Mouse (Mus musculus): ENCODE results near the gene Wasf2. TPM values are rescaled to one million over a fixed set of nuclear protein-coding genes. Genes with fewer than 3 reads are reported as not detected.

The Wasf2 gene
- polyA plus RNA-seq, 1 experiment from 2014 or later, result 72.8 TPM

DNA sequence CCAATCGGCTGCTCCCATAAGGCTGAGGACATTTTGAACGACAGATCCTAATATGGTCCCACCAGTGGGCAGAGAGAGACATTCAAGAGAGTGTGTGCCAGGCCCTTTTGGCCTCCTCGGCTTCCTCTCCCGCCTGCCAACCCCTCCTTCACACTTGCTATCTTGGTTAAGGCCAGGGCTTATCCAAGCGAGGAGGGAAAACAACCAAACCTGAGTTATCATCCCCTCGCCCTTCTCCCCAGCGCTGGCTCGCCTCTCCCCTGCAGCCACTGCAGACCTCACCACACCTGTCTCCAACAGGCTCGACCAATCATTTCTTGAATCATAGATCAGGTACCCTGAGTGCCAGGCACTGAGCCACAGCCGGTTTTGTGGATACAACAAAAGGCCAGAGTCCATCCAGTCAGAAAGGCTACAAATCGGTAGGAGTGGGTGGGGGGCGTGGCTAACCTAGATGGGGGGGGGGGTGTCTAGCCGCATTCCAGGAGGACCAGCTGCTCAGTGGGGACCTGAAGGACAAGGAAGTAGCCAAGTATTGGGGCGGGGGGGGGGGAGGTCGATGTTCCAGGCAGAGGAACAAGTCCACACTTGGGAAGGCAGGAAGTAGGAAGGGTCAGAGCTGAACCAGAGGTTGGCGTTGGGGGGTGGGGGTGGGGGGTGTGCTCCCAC lies 26.6 kb upstream of the Wasf2 start:
- Histone ChIP-seq H3K4me2 (peak overlapping the region; percentile 24; the same call in 1 of the 2 replicates), H3K9ac (peak overlapping the region; percentile 28; the same call in 1 of the 2 replicates), H3K27me3 (no peaks in the 10 kb centered on the region), H3K36me3 (no peaks in the 10 kb centered on the region), H3K27ac (peak overlapping the region; percentile 70), H3K4me3 (no peak overlapping the region), H3K4me1 (replicated peaks) (peaks cover 35% of the 10 kb centered on the region), H3K9me3 (replicated peaks) (no peaks in the 10 kb centered on the region)
- 18% methylated on average over 16 of the region's 16 CpGs for WGBS
- ATAC-seq (replicated peaks; ENCODE audit: insufficient number of reproducible peaks, insufficient read depth, low FRiP score, low read depth), result peak; percentile 29

DNA sequence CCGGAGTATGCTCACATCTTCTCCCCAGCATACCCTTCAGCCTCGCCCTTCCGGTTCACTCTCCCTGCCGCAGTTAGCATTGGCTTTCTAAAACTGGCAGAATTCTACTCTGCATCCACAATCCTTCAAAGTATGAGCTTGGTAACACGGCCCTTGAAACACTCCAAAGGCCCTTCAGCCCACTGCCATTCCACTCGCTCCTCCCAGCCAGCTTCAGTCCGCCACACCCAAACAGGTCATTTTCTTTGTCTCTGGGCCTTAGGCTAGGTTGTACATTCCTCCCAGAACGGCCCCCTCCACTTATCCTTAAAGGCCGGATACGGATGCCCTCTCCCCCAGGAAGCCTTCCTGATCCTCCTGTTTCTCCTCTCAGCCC lies 26.1 kb upstream of the Wasf2 start:
- Histone ChIP-seq H3K27ac (peak overlapping the region; percentile 70), H3K9me3 (replicated peaks) (no peaks in the 10 kb centered on the region), H3K4me1 (replicated peaks) (peaks cover 39% of the 10 kb centered on the region), H3K9ac (no peak overlapping the region), H3K36me3 (no peaks in the 10 kb centered on the region), H3K4me2 (peak overlapping the region; percentile 24; the same call in 1 of the 2 replicates), H3K4me3 (no peak overlapping the region), H3K27me3 (no peaks in the 10 kb centered on the region)
- ATAC-seq (replicated peaks; ENCODE audit: insufficient number of reproducible peaks, insufficient read depth, low FRiP score, low read depth), result 0 out of 2 replicates have a peak, but pooled peaks have one; percentile 11
- 31% methylated on average over 10 of the region's 10 CpGs for WGBS

DNA sequence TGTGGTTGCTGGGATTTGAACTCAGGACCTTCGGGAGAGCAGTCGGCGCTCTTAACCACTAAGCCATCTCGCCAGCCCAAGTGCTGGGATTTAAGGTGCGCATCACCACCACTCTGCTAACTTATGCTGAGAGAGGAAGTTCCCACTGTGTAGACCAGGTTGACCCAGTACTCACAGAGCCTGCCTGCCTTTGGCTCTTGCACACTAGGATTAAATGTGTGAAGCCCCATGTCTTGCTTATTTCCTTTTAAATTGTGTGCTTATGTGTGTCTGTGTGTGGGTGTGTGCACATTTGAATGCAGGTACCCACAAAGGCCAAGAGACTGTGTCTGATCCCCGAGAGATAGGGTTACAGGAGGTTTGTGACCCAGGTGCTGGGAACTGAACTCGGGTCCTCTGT lies 23.6 kb upstream of the Wasf2 start:
- no peak overlapping the region for H3K4me3 ChIP-seq
- H3K4me1 ChIP-seq (replicated peaks), result peaks cover 38% of the 10 kb centered on the region
- no peak overlapping the region for H3K4me2 ChIP-seq
- H3K9me3 ChIP-seq (replicated peaks), result no peaks in the 10 kb centered on the region
- H3K36me3 ChIP-seq, result no peaks in the 10 kb centered on the region
- H3K27ac ChIP-seq, result no peak overlapping the region
- ATAC-seq (replicated peaks; ENCODE audit: insufficient number of reproducible peaks, insufficient read depth, low FRiP score, low read depth), result no peak
- H3K27me3 ChIP-seq, result no peaks in the 10 kb centered on the region
- 92% methylated on average over 7 of the region's 7 CpGs for WGBS
- H3K9ac ChIP-seq, result no peak overlapping the region

DNA sequence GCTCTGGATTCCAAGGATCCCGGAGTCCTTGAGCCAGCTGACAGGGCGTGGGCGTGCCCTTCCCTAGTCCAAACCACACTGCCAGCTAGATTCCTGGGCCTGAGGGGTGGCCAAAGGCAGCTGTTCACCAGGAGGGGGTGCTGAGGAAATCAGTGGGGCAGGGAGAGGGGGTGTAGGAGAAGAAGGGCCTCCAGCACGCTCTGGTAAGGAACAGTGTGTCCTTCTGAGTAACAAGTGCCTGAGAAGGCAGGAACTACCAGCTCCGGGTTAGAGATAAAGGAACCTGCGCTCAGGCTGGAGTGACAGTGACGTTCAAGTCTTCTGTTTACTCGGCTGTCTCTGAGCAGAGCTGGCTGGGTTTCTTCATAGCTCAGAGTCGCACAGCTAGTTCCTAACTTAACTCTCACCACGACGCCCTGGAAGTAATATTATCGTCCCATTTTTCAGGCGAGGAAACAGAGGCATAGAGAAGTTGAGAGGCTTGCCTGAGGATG lies 22.5 kb upstream of the Wasf2 start:
- no peak overlapping the region for H3K4me3 ChIP-seq
- H3K27me3 ChIP-seq, result no peaks in the 10 kb centered on the region
- 0 out of 2 replicates have a peak, but pooled peaks have one; percentile 24 for ATAC-seq (replicated peaks; ENCODE audit: insufficient number of reproducible peaks, insufficient read depth, low FRiP score, low read depth)
- peak overlapping the region; percentile 23; the same call in 1 of the 2 replicates for H3K4me2 ChIP-seq
- H3K27ac ChIP-seq, result peak overlapping the region; percentile 69
- peaks cover 35% of the 10 kb centered on the region for H3K4me1 ChIP-seq (replicated peaks)
- WGBS, result 34% methylated on average over 13 of the region's 13 CpGs
- no peaks in the 10 kb centered on the region for H3K9me3 ChIP-seq (replicated peaks)
- H3K36me3 ChIP-seq, result no peaks in the 10 kb centered on the region
- no peak overlapping the region for H3K9ac ChIP-seq

DNA sequence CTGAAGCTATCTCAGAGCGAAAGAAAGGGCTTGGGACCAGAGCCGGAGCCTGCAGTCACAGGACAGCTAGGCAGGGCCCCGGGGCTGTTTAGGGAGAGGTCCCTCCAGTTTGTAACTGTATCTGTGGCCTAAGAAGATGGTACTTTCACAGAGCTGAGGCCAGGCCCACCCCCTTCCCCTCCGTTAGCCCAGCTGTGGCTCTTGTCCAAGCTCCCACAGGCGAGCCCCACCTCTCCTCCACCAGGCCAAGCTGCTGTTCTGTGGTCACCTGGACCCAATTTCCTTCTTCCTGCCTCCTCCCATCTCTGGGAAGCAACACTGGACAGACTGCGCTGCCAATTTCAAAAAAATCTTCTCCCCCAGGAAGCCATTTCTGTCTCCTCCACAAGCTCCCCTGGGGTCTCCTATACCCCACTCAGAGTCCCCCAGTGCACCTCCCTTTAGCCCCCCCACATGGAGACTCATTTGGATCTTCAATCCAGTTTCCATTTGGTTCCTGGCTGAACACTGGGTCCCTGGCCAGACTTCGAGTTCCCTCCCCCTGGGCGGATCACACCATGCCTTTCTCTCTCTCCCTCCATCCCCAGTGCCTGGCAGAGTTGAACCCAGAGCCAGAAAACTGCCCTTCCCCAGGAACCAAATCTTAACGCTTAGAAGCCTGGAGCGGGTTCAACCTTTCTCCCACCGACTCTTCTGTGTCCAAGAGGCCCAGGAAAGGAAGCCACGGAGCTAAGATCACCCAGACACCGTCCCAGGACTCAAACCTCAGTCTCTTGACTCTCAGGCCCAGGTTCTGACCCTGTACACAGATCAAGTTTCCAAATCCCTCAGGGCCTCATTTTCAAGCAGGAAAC lies 21.6 kb upstream of the Wasf2 start:
- H3K36me3 ChIP-seq, result no peaks in the 10 kb centered on the region
- no peaks in the 10 kb centered on the region for H3K27me3 ChIP-seq
- no peak overlapping the region for H3K9ac ChIP-seq
- H3K27ac ChIP-seq, result peak overlapping the region; percentile 69
- H3K4me2 ChIP-seq, result no peak overlapping the region
- ATAC-seq (replicated peaks; ENCODE audit: insufficient number of reproducible peaks, insufficient read depth, low FRiP score, low read depth), result no peak
- peaks cover 27% of the 10 kb centered on the region for H3K4me1 ChIP-seq (replicated peaks)
- no peak overlapping the region for H3K4me3 ChIP-seq
- H3K9me3 ChIP-seq (replicated peaks), result no peaks in the 10 kb centered on the region
- WGBS, result 59% methylated on average over 13 of the region's 13 CpGs

DNA sequence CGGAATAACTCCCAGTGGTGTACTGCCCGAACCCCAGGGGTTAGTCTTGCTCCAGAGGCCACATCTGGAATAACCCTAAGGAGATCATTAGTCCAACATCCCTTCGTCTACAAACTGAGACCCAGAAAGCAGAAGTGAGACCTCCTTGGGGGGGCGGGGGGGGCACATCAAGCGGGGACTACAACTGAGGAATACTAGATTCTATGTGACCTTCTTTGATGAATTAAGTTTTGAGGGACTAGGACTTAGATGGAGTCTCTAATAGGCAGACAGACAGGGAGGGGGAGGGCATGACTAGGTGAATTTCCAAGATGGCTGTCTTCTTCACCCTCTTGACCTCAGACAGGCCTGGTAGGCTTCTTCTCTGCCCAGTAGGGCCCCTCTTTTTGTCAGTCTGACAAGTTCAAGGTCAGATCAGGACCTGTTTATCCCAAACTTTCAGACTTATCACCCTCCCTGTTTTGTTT lies 20.9 kb upstream of the Wasf2 start:
- H3K4me2 ChIP-seq, result no peak overlapping the region
- H3K4me3 ChIP-seq, result no peak overlapping the region
- H3K27me3 ChIP-seq, result no peaks in the 10 kb centered on the region
- H3K27ac ChIP-seq, result no peak overlapping the region
- H3K36me3 ChIP-seq, result no peaks in the 10 kb centered on the region
- no peak overlapping the region for H3K9ac ChIP-seq
- ATAC-seq (replicated peaks; ENCODE audit: insufficient number of reproducible peaks, insufficient read depth, low FRiP score, low read depth), result no peak
- peaks cover 20% of the 10 kb centered on the region for H3K4me1 ChIP-seq (replicated peaks)
- WGBS, result 78% methylated on average over 5 of the region's 5 CpGs
- no peaks in the 10 kb centered on the region for H3K9me3 ChIP-seq (replicated peaks)

DNA sequence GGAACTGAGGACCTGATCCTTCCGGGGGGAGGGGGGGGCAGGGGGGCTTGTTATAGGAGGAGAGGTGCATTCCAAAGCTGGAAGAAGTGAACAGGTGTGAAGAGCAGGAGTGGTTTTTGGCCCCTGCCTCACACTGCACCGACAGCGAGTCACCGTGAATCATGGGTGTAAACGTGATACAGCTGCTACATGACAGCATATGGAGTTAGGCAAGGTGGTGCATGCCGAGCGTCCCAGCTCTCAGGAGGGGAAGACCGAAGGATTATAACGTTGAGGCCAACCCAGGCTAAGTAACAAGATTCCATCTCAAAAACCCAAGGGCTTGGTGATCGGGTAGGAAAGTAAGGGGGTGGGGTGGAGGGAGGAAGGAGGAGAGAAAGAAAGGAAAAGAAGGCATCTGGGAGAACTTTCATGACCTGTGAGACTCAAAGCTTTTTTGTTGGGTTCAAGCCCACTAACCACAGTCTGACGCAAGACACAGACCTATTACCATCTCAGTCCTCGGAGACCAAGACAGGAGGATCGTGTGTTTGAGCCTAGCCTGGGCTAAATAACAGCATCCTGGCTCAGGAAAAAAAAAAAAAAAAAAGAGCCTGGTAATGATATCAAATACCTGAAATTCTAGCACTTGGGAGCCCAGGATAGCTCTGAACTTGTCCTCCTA lies 18.0 kb upstream of the Wasf2 start:
- Histone ChIP-seq H3K27me3 (no peaks in the 10 kb centered on the region), H3K4me1 (replicated peaks) (peaks cover 32% of the 10 kb centered on the region), H3K9ac (no peak overlapping the region), H3K36me3 (no peaks in the 10 kb centered on the region), H3K9me3 (replicated peaks) (no peaks in the 10 kb centered on the region), H3K4me2 (no peak overlapping the region), H3K4me3 (no peak overlapping the region), H3K27ac (0 out of 2 replicates have a peak overlapping the region, but pooled peaks have one; percentile 9)
- no peak for ATAC-seq (replicated peaks; ENCODE audit: insufficient number of reproducible peaks, insufficient read depth, low FRiP score, low read depth)
- whole genome bisulfite sequencing, result 45% methylated on average over 13 of the region's 13 CpGs

DNA sequence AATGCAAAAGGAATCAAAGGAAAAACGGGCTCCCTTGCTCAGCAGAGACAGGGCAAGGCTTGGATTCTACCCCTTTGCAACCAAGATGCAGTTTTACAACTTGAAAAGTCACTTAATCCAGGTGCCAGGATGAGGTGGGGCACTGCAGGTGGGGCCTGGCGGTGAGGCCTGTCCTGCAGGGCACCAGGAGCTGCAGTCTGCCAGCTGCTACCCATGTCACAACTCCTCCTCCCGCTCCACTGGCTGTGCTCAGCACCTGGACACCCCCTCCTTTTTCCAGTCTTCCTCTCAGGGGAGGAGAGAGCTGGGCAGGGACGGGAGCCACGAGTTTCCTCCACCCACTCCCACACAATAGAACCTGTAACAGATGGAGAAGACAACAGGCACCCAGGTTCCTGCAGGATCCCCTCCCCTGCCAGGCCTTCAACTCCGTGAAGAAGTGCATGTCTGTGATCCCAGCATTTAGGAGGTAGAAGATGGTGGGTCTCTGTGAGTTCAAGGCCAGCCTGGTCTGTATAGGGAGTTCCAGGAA lies 16.9 kb upstream of the Wasf2 start:
- Histone ChIP-seq H3K27me3 (no peaks in the 10 kb centered on the region), H3K4me2 (no peak overlapping the region), H3K4me1 (replicated peaks) (peaks cover 29% of the 10 kb centered on the region), H3K36me3 (no peaks in the 10 kb centered on the region), H3K4me3 (no peak overlapping the region), H3K9me3 (replicated peaks) (no peaks in the 10 kb centered on the region), H3K27ac (0 out of 2 replicates have a peak overlapping the region, but pooled peaks have one; percentile 9), H3K9ac (no peak overlapping the region)
- WGBS, result 60% methylated on average over 6 of the region's 6 CpGs
- ATAC-seq (replicated peaks; ENCODE audit: insufficient number of reproducible peaks, insufficient read depth, low FRiP score, low read depth), result no peak

DNA sequence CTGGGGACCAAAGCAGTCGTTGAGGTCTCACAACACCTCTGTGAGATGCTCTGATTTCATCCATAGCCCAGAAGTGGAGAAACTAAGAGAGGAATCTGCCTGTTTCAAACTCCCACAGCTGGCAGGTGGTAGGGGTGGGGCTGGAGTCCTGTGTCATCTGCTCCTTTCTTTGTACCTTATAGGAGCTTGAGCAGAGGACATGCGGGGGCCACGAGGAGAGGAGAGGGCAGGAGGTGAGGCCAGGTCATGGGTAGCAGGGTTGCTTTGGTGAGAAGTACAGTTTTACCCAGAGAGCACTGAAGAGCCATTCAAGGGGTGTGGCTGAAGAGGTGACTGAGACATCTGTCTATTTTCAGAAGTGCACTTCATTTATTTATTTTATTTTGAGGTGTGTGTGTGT lies 15.5 kb upstream of the Wasf2 start:
- Histone ChIP-seq H3K9me3 (replicated peaks) (no peaks in the 10 kb centered on the region), H3K4me1 (replicated peaks) (peaks cover 31% of the 10 kb centered on the region), H3K9ac (no peak overlapping the region), H3K27me3 (no peaks in the 10 kb centered on the region), H3K27ac (no peak overlapping the region), H3K4me3 (no peak overlapping the region), H3K4me2 (no peak overlapping the region), H3K36me3 (no peaks in the 10 kb centered on the region)
- WGBS, result 74% methylated on average over 3 of the region's 3 CpGs
- no peak for ATAC-seq (replicated peaks; ENCODE audit: insufficient number of reproducible peaks, insufficient read depth, low FRiP score, low read depth)

DNA sequence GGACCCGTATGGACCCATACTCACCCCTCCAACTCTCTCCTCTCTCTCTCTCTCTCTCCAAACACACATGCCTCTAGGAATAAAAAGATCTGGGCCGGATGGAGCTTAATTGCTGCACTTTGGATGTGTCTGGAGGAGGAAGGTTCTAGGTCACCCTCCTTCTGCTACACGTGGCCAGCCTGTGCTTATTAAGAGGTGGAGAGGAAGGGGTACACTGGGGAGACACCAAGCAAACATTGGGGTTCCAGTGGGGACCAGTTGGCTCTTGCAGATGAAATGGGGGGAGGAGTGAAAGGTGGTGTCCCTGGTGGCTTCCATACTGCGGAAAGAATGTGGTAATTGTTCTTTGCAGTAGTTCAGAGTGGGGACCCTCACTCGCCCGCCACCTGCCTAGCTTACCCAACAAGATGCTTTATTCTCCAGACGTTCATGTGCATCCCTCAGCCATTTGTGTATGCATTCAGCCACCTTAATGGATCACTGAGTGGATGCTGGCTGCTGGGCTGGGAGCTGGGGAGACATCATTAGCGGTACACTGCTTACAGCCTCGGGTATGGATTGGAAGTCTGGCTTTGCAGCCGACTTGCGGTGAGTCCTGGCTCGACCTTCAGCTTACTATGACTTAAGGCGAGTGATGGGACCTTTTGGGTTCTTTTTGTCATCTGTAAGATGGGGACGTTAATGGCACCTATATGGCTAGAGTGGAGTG lies 14.4 kb upstream of the Wasf2 start:
- H3K27me3 ChIP-seq, result no peaks in the 10 kb centered on the region
- no peaks in the 10 kb centered on the region for H3K36me3 ChIP-seq
- no peak overlapping the region for H3K4me2 ChIP-seq
- 75% methylated on average over 14 of the region's 14 CpGs for WGBS
- no peak overlapping the region for H3K9ac ChIP-seq
- no peak overlapping the region for H3K4me3 ChIP-seq
- peaks cover 34% of the 10 kb centered on the region for H3K4me1 ChIP-seq (replicated peaks)
- ATAC-seq (replicated peaks; ENCODE audit: insufficient number of reproducible peaks, insufficient read depth, low FRiP score, low read depth), result no peak
- H3K27ac ChIP-seq, result peak overlapping the region; percentile 97; the same call in 1 of the 2 replicates
- no peaks in the 10 kb centered on the region for H3K9me3 ChIP-seq (replicated peaks)

Measured in heart, embryonic 15.5 days (tissue).